Mouse (Mus musculus) bone marrow macrophage, adult 2 months (primary cell): ENCODE measurements around the gene L3mbtl2.

Experiments
- CTCF ChIP-seq: IDR thresholded peaks from 2 replicates; pipeline ENCODE4 v1.5.1; 2012; ENCODE audit warnings: low read depth, mild to moderate bottlenecking, low read length, moderate library complexity
- POLR2A ChIP-seq: IDR thresholded peaks from 2 replicates; pipeline ENCODE4 v1.6.1; 2012; ENCODE audit warnings: mild to moderate bottlenecking, low read depth, low read length, borderline replicate concordance

GRCm38 (mm10) chr15:81713742-81714141, 50.1 kb downstream of the L3mbtl2 start:
- TF ChIP-seq CTCF: no peak
- no peak for TF ChIP-seq POLR2A
